Mouse (Mus musculus) intestine, embryonic 16.5 days (tissue): ENCODE measurements at regions not wholly inside any gene's neighbourhood (a gene's known extent, or its start where the extent isn't known, plus 50 kb on each side); places are given as distances from the start of the nearest gene placed in this dataset.
"Not testable (repeated sequence)": the region's sequence is repeated elsewhere in the genome, so short reads cannot be mapped to it uniquely, and the experiment has no call there.

Experiments
- ATAC-seq: fragments of 200-750 bp; cut with Nextera tagmentation; 2 replicates; pipeline ENCODE4 v1.8.0; 2017; ENCODE audit warnings: moderate TSS enrichment, moderate library complexity
- H3K27ac ChIP-seq: fragments of 300-500 bp; sonication (generic); 2 replicates; pipeline ENCODE4 v1.5.1; 2014; ENCODE audit warnings: mild to moderate bottlenecking, low read length
- H3K27me3 ChIP-seq: fragments of 300-500 bp; sonication (generic); replicated peaks from 2 replicates; pipeline ENCODE4 v1.6.1; 2014; ENCODE audit warnings: low read length, control low read depth, mixed read lengths; ENCODE audit not compliant: control insufficient read depth, insufficient read depth
- H3K36me3 ChIP-seq: fragments of 300-500 bp; sonication (generic); 2 replicates; pipeline ENCODE4 v1.6.1; 2014; ENCODE audit warnings: low read length, control low read depth; ENCODE audit not compliant: control insufficient read depth, insufficient read depth
- H3K4me1 ChIP-seq: fragments of 300-500 bp; sonication (generic); 2 replicates; pipeline ENCODE4 v1.6.1; 2014; ENCODE audit warnings: low read length, control low read depth, mixed read lengths; ENCODE audit not compliant: control insufficient read depth, insufficient read depth
- H3K4me2 ChIP-seq: fragments of 300-500 bp; sonication (generic); 2 replicates; pipeline ENCODE4 v1.6.1; 2014; ENCODE audit warnings: low read depth, low read length, control low read depth
- H3K4me3 ChIP-seq: fragments of 300-500 bp; sonication (generic); 2 replicates; pipeline ENCODE4 v1.5.1; 2014; ENCODE audit warnings: mild to moderate bottlenecking, low read length
- H3K9ac ChIP-seq: fragments of 300-500 bp; sonication (generic); 2 replicates; pipeline ENCODE4 v1.6.1; 2014; ENCODE audit warnings: low read depth, low read length
- H3K9me3 ChIP-seq: fragments of 300-500 bp; sonication (generic); 2 replicates; pipeline ENCODE4 v1.6.1; 2016; ENCODE audit warnings: low read length, control low read depth; ENCODE audit not compliant: control insufficient read depth
- WGBS: fragments of 180-500 bp; shearing (Covaris S2); extraction: QIAGEN DNeasy Blood & Tissue Kit; methylation state at CpG from one replicate; pipeline ENCODE4 v1.1.7; 2014; 5-methylcytosine and 5-hydroxymethylcytosine counted together

DNA sequence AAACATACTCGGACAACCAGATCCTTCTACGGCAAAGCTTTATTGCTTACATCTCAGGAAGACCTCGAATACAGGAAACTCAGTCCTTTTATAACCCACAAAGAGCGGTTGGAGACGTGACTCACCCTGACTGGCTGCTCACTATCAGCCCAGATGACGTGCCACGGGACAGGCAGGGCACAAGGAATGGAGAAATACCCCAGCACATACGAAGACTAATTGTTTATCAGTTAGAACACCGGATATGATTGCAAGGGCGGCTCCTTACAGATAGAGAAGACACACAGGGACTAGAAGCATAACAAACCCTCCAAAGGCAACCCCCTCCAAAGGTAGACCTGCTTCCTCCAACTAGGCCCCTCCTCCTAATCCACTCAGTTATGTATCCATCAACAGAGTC lies 130.8 kb upstream of the Gm10306 start:
- not testable (repeated sequence) for H3K9me3 ChIP-seq, H3K4me2 ChIP-seq, ATAC-seq, H3K36me3 ChIP-seq, H3K27me3 ChIP-seq, H3K4me1 ChIP-seq, H3K9ac ChIP-seq, H3K27ac ChIP-seq, H3K4me3 ChIP-seq
- 95% methylated on average over 8 of the region's 10 CpGs for WGBS

DNA sequence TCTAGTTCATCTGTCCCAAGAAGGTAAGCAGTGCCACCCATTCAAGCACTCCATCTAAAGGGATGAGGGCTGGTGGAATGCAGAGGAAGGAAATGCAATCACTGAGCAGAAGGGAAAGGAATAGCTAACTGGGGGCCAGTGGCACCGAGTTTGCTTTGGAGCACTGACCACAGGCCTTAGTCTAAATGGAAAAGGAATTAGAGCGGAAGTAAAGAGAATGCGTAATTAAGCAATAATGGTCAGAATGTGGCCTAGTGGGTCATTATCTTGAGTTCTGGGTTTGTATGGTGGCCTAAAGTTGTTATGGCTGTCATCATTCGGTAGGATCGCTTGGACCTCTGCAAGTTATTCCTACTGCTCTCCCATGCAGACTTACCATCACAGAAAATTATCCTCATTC lies 128.8 kb upstream of the Gm10306 start:
- Histone ChIP-seq H3K27ac (no peak overlapping the region), H3K27me3 (no peaks in the 10 kb centered on the region), H3K4me2 (no peak overlapping the region), H3K9ac (no peak overlapping the region), H3K4me3 (no peak overlapping the region), H3K4me1 (no peaks in the 10 kb centered on the region), H3K9me3 (no peaks in the 10 kb centered on the region), H3K36me3 (no peaks in the 10 kb centered on the region)
- 89% methylated on average over 5 of the region's 5 CpGs for WGBS
- ATAC-seq, result no peak

DNA sequence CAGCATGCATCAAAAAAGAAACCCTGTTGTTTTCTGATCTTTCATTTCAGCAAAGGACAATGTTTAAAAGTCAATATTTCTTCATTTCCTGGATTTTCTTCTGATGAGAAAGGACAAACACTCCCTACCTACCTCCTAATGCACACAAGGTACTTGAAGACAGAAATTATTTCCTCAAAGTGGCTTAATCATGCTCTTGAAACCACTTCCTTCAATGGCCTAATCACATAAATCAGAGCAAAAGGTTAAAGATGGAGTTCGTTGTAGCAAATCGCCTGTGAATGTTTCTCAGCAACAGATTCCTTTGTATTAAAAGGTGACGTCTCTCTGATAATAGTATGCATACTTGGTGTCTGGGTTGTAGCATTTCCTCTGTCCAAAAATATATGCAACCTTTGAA lies 124.3 kb upstream of the Gm10306 start:
- Histone ChIP-seq H3K4me1 (no peaks in the 10 kb centered on the region), H3K9me3 (no peaks in the 10 kb centered on the region), H3K4me2 (no peak overlapping the region), H3K27me3 (no peaks in the 10 kb centered on the region), H3K4me3 (no peak overlapping the region), H3K27ac (no peak overlapping the region), H3K36me3 (no peaks in the 10 kb centered on the region), H3K9ac (no peak overlapping the region)
- ATAC-seq, result no peak
- 72% methylated on average over 3 of the region's 3 CpGs for whole genome bisulfite sequencing

DNA sequence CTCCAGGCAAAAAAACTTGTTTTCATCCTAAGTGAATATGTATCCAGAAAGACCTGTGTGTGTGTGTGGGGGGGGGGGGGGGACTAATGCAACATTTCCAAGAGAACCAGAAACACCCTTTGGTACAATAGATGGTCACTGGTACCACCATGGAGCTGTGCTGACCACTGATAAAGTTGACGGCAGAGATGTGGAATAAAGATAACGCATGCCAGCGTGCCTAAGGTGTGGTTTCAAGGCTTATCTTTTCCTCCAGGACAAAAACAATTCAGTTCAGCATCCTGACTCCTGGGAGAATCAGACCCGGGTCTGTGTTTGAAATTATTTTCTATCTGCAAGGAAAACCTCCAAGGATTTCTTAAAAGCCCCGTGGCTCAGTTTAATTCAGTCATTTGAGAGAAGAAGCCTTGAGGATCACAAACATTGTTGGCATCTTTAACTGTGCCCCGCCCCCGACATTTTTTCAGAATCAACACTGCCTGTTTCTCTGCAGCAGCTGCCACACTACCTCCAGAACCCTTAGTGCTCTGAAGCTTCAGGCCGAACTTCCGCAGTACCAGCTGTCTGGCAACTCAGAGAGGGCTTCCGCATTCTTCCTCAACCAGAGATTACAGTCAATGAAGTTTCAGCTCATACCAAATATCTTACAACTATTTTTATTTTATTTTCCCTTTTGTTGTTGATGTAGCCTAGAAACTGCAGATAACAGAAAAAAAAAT lies 118.5 kb upstream of the Gm10306 start:
- Histone ChIP-seq H3K4me3 (no peak overlapping the region), H3K27me3 (no peaks in the 10 kb centered on the region), H3K9ac (no peak overlapping the region), H3K4me1 (no peaks in the 10 kb centered on the region), H3K4me2 (no peak overlapping the region), H3K36me3 (no peaks in the 10 kb centered on the region), H3K9me3 (no peaks in the 10 kb centered on the region), H3K27ac (no peak overlapping the region)
- ATAC-seq, result no peak
- WGBS, result 57% methylated on average over 10 of the region's 10 CpGs

DNA sequence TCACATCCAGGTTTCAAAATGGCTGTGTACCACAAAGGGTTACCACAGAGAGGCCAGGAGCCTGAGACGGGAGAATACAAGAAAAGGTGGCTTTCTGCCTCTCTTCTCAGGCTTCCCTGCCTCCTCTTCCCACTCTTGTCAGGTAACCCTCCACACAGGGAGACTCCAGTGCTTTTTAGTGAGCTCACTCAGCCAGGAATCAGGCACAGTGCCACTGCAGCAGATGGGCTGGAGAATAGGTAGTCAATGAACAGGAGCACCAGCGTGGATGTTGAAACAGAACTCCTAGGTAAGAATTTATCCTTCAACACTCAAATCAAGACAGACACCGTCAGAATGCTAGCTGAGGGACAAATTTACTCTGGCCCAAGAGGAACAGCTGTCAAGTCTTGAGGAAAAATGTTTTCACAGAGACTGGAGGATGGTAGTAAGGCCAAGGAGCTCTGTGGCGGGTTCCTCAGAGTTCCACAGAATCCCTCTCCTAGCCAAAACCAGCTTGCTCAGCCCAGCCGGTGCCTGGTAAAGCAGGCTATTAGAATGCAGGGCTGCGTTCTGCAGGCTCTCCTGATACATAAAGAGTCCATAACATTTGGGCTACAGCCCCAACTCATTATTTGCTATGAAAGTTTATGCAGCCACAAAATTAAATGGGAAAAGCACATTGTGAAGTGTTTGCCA lies 117.0 kb upstream of the Gm10306 start:
- WGBS, result 77% methylated on average over 6 of the region's 6 CpGs
- H3K4me3 ChIP-seq, result no peak overlapping the region

DNA sequence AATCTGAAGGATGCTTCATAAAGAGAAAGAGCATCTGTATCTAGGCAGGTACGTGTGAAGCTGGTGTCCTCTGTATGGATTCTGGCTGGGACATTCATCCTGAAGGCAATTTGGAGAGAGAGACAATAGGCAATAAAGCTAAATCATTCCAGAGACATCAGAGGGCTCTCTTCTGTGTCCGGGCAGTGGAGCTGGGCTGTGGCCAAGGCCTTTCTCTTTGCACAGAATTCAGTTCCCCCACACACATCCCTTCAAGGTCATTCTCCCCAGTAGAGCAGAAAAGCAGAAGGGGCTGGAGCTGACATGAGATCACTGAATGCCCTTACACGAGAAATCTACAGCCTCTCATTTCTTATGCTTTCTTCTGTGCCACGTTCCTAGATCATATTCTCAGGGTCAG lies 109.7 kb upstream of the Gm10306 start:
- no peak for ATAC-seq
- Histone ChIP-seq H3K9me3 (no peaks in the 10 kb centered on the region), H3K9ac (no peak overlapping the region), H3K27ac (no peak overlapping the region), H3K27me3 (no peaks in the 10 kb centered on the region), H3K4me1 (no peaks in the 10 kb centered on the region), H3K36me3 (no peaks in the 10 kb centered on the region), H3K4me3 (no peak overlapping the region), H3K4me2 (no peak overlapping the region)
- WGBS, result 63% methylated on average over 4 of the region's 4 CpGs

More for the DNA sequence above, 117.0 kb upstream of the Gm10306 start:
- H3K9ac ChIP-seq, result no peak overlapping the region
- no peaks in the 10 kb centered on the region for H3K36me3 ChIP-seq
- H3K27ac ChIP-seq, result no peak overlapping the region
- no peaks in the 10 kb centered on the region for H3K27me3 ChIP-seq
- no peaks in the 10 kb centered on the region for H3K4me1 ChIP-seq
- H3K4me2 ChIP-seq, result no peak overlapping the region
- H3K9me3 ChIP-seq, result no peaks in the 10 kb centered on the region
- no peak for ATAC-seq
